Mouse (Mus musculus) forebrain, embryonic 12.5 days (tissue): ENCODE results near the gene Olfr955. TPM values are rescaled to one million over a fixed set of nuclear protein-coding genes. Genes with fewer than 3 reads are reported as not detected.

ENCODE experiments used
- ATAC-seq: fragments of 200-750 bp; cut with Nextera tagmentation; 2 replicates; pipeline ENCODE4 v1.8.0; 2017; ENCODE audit warnings: moderate TSS enrichment; ENCODE audit not compliant: low FRiP score
- H3K27ac ChIP-seq: fragments of 300-500 bp; sonication (generic); 2 replicates; pipeline ENCODE4 v1.5.1; 2016; ENCODE audit warnings: mild to moderate bottlenecking
- H3K27me3 ChIP-seq: fragments of 300-500 bp; sonication (generic); 2 replicates; pipeline ENCODE4 v1.6.1; 2016; ENCODE audit warnings: mild to moderate bottlenecking
- H3K36me3 ChIP-seq: fragments of 300-500 bp; sonication (generic); replicated peaks from 2 replicates; pipeline ENCODE4 v1.6.1; 2016; ENCODE audit warnings: mild to moderate bottlenecking
- H3K4me1 ChIP-seq: fragments of 300-500 bp; sonication (generic); 2 replicates; pipeline ENCODE4 v1.6.1; 2016
- H3K4me2 ChIP-seq: fragments of 300-500 bp; sonication (generic); 2 replicates; pipeline ENCODE4 v1.6.1; 2016; ENCODE audit warnings: mild to moderate bottlenecking, moderate library complexity
- H3K4me3 ChIP-seq: fragments of 300-500 bp; sonication (generic); replicated peaks from 2 replicates; pipeline ENCODE4 v1.5.1; 2016; ENCODE audit warnings: mild to moderate bottlenecking
- H3K9ac ChIP-seq: fragments of 300-500 bp; sonication (generic); 2 replicates; pipeline ENCODE4 v1.6.1; 2016; ENCODE audit warnings: mild to moderate bottlenecking
- H3K9me3 ChIP-seq: fragments of 300-500 bp; sonication (generic); 2 replicates; pipeline ENCODE4 v1.6.1; 2016
- WGBS: fragments of 180-500 bp; shearing (Covaris S2); methylation state at CpG from one replicate; pipeline ENCODE4 v1.1.7; 2016; 5-methylcytosine and 5-hydroxymethylcytosine counted together
- polyA plus RNA-seq: library from polyadenylated mRNA; unstranded; fragments of >200 nt; fragmentation: Nextera tagmentation; extraction: Ambion mirVana; gene quantifications from 2 replicates; pipeline ENCODE4 v1.2.1, GENCODE M21; 2016

Olfr955 gene
- polyA plus RNA-seq = not detected in 2 replicates

DNA sequence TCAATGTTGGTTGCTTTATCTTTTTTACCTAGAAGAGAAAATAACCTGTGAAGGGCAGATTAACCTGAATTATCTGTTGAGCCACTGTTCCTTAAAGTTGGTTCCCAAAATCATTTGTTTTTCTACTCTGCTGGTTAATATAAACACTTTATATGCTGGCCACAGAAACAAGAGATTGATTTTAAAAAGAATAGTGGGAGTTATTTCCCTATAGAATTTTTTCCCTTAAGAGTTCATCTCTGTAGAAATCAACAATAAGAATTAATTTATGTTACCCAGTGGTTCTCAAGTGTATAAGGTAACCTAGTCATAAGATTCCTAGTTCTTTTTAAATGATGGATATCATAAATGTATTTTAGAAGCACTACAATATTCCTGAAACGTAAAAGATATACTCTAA, at the start of gene Olfr955:
Olfr955 (minus strand) TSS at position 101 of the 400 bp plus-strand sequence.
- no peak within 1 kb of the TSS for H3K4me2 ChIP-seq
- no peak for ATAC-seq
- no peaks in the 10 kb centered on the region for H3K27me3 ChIP-seq
- no peak within 1 kb of the TSS for H3K9ac ChIP-seq
- no peaks in the 10 kb centered on the region for H3K36me3 ChIP-seq
- no peak within 1 kb of the TSS for H3K4me3 ChIP-seq
- no peaks in the 10 kb centered on the region for H3K9me3 ChIP-seq
- no peaks in the 10 kb centered on the region for H3K4me1 ChIP-seq
- 60% methylated on average over 1 of the region's 1 CpGs for WGBS
- H3K27ac ChIP-seq = no peak within 1 kb of the TSS

- Histone ChIP-seq H3K4me2 (no peak overlapping the region), H3K9me3 (no peaks in the 10 kb centered on the region), H3K4me3 (no peak overlapping the region), H3K9ac (no peak overlapping the region), H3K27me3 (no peaks in the 10 kb centered on the region), H3K4me1 (no peaks in the 10 kb centered on the region), H3K36me3 (no peaks in the 10 kb centered on the region), H3K27ac (no peak overlapping the region)
- ATAC-seq = no peak
These were observed 46.9 kb upstream of the Olfr955 start for GRCm38 (mm10) chr9:39518595-39518994.

DNA sequence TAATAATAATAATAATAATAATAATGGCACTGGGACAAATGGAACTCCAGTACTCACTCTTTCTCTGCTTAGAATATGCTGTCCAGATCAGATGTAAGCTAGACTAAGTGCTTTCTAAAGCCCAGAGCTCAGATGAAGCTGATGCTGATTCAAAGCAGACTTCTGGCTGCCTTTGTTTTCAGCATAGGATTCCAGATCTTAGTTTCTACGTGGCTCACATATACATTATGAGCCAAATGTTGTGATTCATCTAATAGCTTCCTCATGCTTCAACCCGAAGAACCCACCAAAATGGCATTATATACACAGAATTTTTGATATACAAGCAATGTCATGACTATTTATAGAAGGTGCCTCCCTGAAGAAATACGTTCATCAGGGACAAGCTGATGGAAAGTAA, 43.8 kb upstream of the Olfr955 start, which contains the start of gene Olfr957:
Olfr957 (minus strand) TSS at position 279 of the 400 bp plus-strand sequence.
- no peak for ATAC-seq
- WGBS = 73% methylated on average over 3 of the region's 3 CpGs
- Histone ChIP-seq H3K27me3 (no peaks in the 10 kb centered on the region), H3K36me3 (no peaks in the 10 kb centered on the region), H3K4me2 (no peak within 1 kb of the TSS), H3K9me3 (no peaks in the 10 kb centered on the region), H3K4me1 (no peaks in the 10 kb centered on the region), H3K4me3 (no peak within 1 kb of the TSS), H3K27ac (no peak within 1 kb of the TSS), H3K9ac (no peak within 1 kb of the TSS)

- Histone ChIP-seq H3K4me3 (no peak overlapping the region), H3K4me2 (no peak overlapping the region), H3K27me3 (no peaks in the 10 kb centered on the region), H3K36me3 (no peaks in the 10 kb centered on the region), H3K4me1 (no peaks in the 10 kb centered on the region), H3K9me3 (no peaks in the 10 kb centered on the region), H3K9ac (no peak overlapping the region), H3K27ac (no peak overlapping the region)
- WGBS = 84% methylated on average over 9 of the region's 9 CpGs
- no peak; the same call in 1 of the 2 replicates for ATAC-seq
These were observed 37.7 kb upstream of the Olfr955 start for GRCm38 (mm10) chr9:39509412-39509811.

GRCm38 (mm10) chr9:39508998-39509397, 37.3 kb upstream of the Olfr955 start:
- no peaks in the 10 kb centered on the region for H3K27me3 ChIP-seq
- WGBS = 11% methylated on average over 6 of the region's 6 CpGs
- H3K9me3 ChIP-seq = no peaks in the 10 kb centered on the region
- H3K4me2 ChIP-seq = no peak overlapping the region
- no peak overlapping the region for H3K9ac ChIP-seq
- ATAC-seq = peak; percentile 73
- H3K4me1 ChIP-seq = no peaks in the 10 kb centered on the region
- no peak overlapping the region for H3K4me3 ChIP-seq
- no peaks in the 10 kb centered on the region for H3K36me3 ChIP-seq
- no peak overlapping the region for H3K27ac ChIP-seq

- ATAC-seq = no peak
- Histone ChIP-seq H3K4me2 (no peak within 1 kb of the TSS), H3K27ac (no peak within 1 kb of the TSS), H3K4me3 (no peak within 1 kb of the TSS), H3K27me3 (no peaks in the 10 kb centered on the region), H3K9ac (no peak within 1 kb of the TSS), H3K9me3 (no peaks in the 10 kb centered on the region), H3K4me1 (no peaks in the 10 kb centered on the region), H3K36me3 (no peaks in the 10 kb centered on the region)
- 83% methylated on average over 2 of the region's 2 CpGs for WGBS
These were observed 22.2 kb upstream of the Olfr955 start, which contains the start of gene Olfr44 for GRCm38 (mm10) chr9:39493895-39494294. Gene Olfr44, minus strand, starts transcription at chr9:39493995.

DNA sequence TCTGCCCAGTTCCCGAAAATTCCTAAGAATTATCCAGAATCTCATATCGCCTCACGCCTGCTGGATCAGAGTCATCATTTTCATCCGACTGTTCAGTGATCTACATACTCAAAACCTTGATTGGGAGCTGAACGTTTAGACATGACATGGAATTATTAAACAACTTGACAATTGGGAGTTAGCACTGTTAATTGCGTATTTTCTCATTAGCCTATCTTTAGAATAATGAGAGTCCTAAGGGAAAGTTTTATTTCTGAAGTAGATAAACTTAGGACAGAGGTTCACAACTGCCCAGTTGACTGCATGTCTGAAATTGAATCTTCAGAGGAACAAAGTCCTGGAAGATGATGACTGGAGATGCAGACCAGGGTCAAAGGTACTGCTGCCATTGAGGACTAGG, 15.3 kb downstream of the Olfr955 start, which contains the start of gene Olfr954:
Olfr954 (plus strand) TSS at position 301 of the 400 bp plus-strand sequence.
- H3K27ac ChIP-seq = no peak within 1 kb of the TSS
- WGBS = 84% methylated on average over 6 of the region's 6 CpGs
- no peak for ATAC-seq

GRCm38 (mm10) chr9:39427048-39427447, 44.7 kb downstream of the Olfr955 start, which contains the start of gene Olfr952:
Gene Olfr952, minus strand, starts transcription at chr9:39427148.
- no peaks in the 10 kb centered on the region for H3K9me3 ChIP-seq
- ATAC-seq = no peak
- H3K36me3 ChIP-seq = no peaks in the 10 kb centered on the region
- H3K9ac ChIP-seq = no peak within 1 kb of the TSS
- no peak within 1 kb of the TSS for H3K4me2 ChIP-seq
- H3K4me1 ChIP-seq = no peaks in the 10 kb centered on the region
- H3K27ac ChIP-seq = no peak within 1 kb of the TSS
- no peaks in the 10 kb centered on the region for H3K27me3 ChIP-seq
- H3K4me3 ChIP-seq = no peak within 1 kb of the TSS

More for the DNA sequence above, 15.3 kb downstream of the Olfr955 start, which contains the start of gene Olfr954:
- H3K4me3 ChIP-seq = no peak within 1 kb of the TSS
- H3K36me3 ChIP-seq = no peaks in the 10 kb centered on the region
- H3K27me3 ChIP-seq = no peaks in the 10 kb centered on the region
- no peaks in the 10 kb centered on the region for H3K9me3 ChIP-seq
- no peak within 1 kb of the TSS for H3K9ac ChIP-seq
- H3K4me1 ChIP-seq = no peaks in the 10 kb centered on the region
- H3K4me2 ChIP-seq = no peak within 1 kb of the TSS

Other genes starting within 250 kb of the Olfr955 start
- not detected in 2 replicates for gene Olfr1537, start 221.9 kb downstream of the Olfr955 start, polyA plus RNA-seq
- gene Olfr945, start 195.1 kb downstream of the Olfr955 start, polyA plus RNA-seq = not detected in 2 replicates
- gene Olfr948, start 145.9 kb downstream of the Olfr955 start, polyA plus RNA-seq = not detected in 2 replicates
- not detected in 2 replicates for gene Olfr951, start 84.5 kb downstream of the Olfr955 start, polyA plus RNA-seq
- not detected in 2 replicates for gene Olfr952, start 44.8 kb downstream of the Olfr955 start, polyA plus RNA-seq
- not detected in 2 replicates for gene Olfr954, start 15.2 kb downstream of the Olfr955 start, polyA plus RNA-seq
- gene Olfr44, start 22.1 kb upstream of the Olfr955 start, polyA plus RNA-seq = not detected in 2 replicates
- gene Olfr957, start 43.9 kb upstream of the Olfr955 start, polyA plus RNA-seq = 0.13 TPM in 1 of 2 replicates, not detected in the other
- not detected in 2 replicates for gene Olfr958, start 82.1 kb upstream of the Olfr955 start, polyA plus RNA-seq
- gene Olfr959, start 103.6 kb upstream of the Olfr955 start, polyA plus RNA-seq = not detected in 2 replicates
- gene AW551984, start 132.5 kb upstream of the Olfr955 start, polyA plus RNA-seq = 23.6 and 24.7 TPM in 2 replicates
- not detected in 2 replicates for gene Olfr148, start 138.7 kb upstream of the Olfr955 start, polyA plus RNA-seq
- gene Olfr960, start 149.4 kb upstream of the Olfr955 start, polyA plus RNA-seq = not detected in 2 replicates
- gene Olfr961, start 173.1 kb upstream of the Olfr955 start, polyA plus RNA-seq = not detected in 2 replicates
- not detected in 2 replicates for gene Olfr963, start 195.3 kb upstream of the Olfr955 start, polyA plus RNA-seq
- gene Olfr149, start 235.2 kb upstream of the Olfr955 start, polyA plus RNA-seq = not detected in 2 replicates
- gene Olfr965, start 239.4 kb upstream of the Olfr955 start, polyA plus RNA-seq = not detected in 2 replicates